Mouse (Mus musculus) lung, postnatal 0 days (tissue): ENCODE results near the gene Dcaf4.

ENCODE experiments used
- CTCF ChIP-seq: IDR thresholded peaks from 2 replicates; pipeline ENCODE4 v1.5.1; 2016; ENCODE audit warnings: antibody characterized with exemption, mild to moderate bottlenecking
- EP300 ChIP-seq: IDR thresholded peaks from 2 replicates; pipeline ENCODE4 v1.6.1; 2016; ENCODE audit warnings: antibody characterized with exemption, mild to moderate bottlenecking, control low read depth

GRCm38 (mm10) chr12:83553816-83554215, 33.5 kb downstream of the Dcaf4 start:
- TF ChIP-seq CTCF, result no peak
- TF ChIP-seq EP300, result no peak
